Mouse (Mus musculus) fat pad, adult 2 months (tissue): ENCODE data around the gene Gpr156.

Experiments
- DNase-seq: peaks from one replicate; pipeline ENCODE4 v3.0.0-alpha.2; 2011; ENCODE audit warnings: low read depth, low spot score; ENCODE audit errors: extremely low read depth

Gpr156 gene

DNA sequence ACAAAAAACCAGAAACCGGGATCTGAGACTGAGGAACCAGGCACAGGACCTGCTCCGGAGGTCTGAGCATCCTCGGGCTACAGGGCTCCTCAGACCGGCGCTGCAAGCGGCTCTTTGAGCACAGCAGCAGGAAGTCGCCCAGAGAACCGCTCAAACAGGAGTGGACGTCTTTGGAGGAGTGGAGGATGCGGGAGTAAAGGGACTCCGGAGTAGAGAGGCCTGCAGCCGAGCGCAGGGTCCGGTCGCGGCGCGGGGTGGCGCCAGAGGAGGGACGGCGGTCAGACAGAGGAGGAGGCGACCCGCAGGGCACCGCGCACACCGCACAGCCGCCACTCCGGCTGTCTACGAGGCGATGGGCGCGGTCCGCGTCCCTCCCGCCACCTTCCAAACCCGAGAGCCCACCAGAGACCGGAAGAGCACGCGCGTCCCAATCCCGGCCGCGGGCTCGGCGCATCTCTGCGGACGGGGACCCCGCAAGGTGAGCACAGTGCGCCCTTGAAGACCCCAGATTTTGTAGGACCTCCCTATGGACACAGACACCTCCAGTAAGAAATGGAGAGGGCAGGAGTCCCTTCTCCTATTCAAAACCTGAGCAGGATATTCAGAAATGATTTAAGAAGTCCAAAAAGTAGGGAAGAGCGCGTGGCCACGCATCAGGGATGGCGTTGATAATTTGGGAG lies at the start of gene Gpr156:
Gene Gpr156 (plus strand): TSS at position 359 of the 680 bp plus-strand sequence.
- DNase-seq: no peak

DNA sequence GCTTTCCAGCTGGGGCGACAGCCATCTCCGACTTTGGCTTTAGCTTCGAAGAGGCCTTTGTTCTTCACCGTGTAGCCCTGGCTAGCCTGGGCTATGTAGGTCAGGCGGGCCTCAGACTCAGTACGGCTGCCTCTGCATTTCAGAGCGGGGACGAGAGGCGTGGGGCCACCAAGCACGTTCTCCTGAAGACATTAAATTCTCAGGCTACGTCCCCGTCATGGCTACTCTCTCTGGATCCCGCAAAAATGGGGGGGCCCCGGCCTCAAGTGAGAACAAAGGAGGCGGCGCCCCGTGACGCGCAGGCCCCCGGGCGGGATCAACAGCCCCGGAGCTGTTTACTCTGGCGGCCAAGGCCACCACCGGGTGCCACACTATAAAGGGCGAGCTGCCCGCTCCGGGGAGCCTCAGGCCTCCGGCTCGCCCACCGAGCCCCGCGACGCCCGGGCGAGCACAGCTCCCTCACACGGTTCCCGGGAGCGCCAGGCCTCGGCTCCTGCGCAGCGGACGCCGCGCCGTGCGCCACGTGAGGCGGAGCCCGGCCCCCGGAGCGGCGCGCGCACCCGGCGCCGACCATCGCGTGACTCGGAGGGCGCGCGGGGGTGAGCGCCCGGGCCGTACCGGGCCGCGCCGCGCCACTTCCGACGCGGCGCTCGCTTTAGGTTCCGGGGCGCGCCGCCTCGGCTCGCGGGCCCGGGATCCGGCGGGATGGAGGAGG lies 48.3 kb upstream of the Gpr156 start, which contains the start of gene Lrrc58:
Gene Lrrc58 (plus strand): TSS at position 599 of the 715 bp plus-strand sequence.
- no peak for DNase-seq

DNA sequence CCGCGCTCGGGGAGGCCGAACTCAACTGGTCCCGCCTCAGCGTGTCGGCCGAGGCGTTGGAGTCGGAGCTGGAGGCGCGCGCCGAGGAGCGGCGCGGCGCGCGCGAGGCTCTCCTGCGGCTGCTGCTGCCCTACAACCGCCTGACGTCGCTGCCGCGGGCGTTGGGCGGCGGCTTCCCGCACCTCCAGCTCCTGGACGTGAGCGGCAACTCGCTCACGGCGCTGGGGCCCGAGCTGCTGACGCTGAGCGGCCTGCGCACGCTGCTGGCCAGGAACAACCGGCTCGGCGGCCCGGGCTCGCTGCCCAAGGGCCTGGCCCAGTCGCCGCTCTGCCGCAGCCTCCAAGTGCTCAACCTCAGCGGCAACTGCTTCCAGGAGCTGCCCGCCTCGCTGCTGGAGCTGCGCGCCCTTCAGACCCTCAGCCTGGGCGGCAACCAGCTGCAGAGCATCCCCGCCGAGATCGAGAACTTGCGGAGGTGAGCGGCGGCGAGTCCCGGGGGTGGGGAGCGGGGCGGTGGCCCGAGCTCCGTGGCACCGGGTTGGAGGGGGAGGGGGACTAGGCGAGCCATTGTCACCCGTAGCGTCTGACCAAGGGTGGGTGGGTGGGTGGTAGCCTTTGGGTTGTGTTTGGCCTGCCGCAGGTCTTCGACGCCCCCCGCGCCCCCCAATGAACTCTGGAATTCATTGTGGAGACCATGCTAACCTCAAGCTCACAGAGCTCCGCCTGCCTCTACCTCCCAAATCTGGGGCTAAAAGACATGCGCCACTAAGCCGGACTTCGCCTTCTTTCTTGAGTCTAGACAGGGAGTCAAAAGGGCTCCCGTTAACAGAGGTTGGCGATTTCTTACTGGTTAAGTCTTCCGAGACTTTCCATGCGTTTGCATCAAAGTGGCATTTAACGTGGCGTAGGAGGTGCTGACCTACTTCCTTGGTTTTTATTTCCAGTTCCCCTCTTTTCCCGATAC lies 47.5 kb upstream of the Gpr156 start:
- no peak for DNase-seq

DNA sequence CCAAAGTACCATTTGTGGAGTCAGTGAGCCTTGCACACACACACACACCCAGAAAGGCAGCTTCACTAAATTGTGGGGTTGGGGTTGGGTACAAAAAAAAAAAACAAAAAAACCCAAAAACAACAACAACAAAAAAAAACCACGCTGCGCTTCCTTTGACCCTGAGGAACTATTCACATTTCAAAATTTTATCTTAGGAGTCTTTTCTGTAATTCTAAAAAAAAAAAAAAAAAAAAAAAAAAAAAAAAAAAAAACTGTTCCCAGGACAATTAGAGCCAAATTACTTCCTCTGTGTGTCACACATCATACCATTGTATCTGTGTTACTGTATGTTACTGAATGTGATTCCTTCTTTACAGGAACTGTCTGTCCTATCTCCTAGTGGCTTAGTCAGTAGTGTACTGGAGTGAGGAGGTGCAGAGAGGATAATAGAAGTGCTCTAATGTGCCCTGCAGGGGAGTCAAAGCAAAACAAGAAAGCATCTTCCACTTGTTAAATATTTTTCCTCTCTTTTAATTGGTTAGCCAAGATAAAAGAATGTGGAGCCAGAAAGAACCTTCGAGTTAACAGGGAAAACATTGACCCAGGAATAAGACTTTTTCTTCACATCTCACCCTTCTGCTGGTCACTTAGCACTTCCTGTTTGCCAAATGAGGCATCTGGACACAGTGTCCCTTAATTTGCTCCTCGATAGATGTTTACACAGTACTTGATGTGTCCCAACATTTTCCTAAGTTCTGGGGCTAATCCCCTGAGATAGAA lies 46.6 kb upstream of the Gpr156 start:
- no peak for DNase-seq

DNA sequence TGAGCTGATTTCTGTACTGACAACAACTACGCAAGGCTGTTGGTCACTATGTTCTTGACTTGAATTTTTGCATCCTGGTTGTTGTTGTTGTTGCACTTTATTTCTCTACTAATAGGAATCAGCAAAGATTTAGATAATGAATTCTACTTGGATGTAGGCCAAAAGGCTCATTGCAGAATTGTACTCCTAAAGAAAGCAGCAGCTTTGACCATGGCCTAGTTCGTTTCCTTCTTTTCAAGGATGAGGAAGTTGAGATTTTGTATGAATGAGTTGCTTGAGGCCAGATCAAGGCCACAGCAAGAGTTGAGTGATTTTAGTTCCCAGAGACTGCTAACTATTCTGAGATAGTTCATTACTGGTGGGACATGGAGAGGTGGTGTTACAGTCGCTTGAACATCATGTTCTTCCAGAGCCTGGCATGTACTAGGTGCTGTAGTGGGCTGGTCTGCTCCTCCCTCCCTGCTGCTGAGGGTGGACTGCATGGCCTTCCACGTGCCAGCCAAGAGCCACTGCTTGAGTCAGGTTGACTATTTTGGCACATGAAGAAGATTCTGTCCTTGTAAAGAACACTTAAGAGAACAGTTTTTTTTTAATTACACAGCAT lies 45.1 kb upstream of the Gpr156 start:
- DNase-seq: no peak

DNA sequence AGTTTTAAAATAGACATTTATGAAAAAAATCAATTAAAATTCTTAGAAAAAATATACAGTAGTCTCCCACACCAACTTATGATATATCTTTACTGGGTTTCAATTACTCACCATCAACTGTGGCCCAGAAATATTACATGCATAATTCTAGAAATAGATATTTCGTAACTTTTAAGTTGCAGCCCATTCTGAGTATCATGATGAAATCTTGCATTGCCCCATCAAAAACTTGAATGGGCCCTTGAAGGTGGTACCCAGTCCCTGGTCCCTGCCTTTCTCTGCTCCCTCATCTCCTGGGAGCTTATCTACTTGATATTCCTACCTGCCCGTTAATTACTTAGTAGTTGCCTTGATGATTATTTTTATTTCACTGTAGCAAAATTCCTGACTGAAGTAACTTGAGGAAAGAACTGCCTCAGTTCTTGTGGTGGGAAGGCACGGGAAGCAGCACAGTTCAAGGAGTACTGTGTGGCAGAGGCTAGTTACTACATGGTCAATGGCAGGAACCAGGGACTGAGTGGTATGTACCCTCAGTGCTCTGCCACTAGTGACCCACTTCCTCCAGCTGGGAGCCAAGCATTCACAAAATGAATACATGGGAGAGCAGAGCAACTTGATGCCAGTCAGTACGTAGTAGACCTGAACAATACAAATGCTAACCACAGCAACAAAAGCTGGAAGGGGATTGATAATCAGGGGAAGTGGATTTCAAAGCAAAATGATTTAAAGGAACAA lies 41.6 kb upstream of the Gpr156 start:
- no peak for DNase-seq

DNA sequence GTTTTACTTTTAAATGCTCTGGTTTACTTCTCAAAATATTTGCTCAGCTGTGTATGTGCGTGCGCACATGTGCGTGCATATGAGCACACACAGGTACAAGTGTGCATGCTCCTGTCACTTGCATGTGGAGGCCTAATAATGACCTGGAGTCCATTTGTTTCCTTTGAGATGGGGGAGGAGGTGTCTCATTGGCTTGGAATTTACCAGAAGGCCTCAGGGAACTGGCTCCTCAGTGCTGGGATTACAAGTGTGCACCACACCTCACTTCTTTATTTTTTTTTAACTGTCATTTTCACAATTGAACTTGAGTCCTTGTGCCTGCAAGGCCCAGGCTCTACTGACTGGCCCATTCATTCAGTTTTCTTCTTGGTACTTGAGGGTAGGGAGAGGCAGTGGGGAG lies 38.9 kb upstream of the Gpr156 start:
- no peak for DNase-seq

DNA sequence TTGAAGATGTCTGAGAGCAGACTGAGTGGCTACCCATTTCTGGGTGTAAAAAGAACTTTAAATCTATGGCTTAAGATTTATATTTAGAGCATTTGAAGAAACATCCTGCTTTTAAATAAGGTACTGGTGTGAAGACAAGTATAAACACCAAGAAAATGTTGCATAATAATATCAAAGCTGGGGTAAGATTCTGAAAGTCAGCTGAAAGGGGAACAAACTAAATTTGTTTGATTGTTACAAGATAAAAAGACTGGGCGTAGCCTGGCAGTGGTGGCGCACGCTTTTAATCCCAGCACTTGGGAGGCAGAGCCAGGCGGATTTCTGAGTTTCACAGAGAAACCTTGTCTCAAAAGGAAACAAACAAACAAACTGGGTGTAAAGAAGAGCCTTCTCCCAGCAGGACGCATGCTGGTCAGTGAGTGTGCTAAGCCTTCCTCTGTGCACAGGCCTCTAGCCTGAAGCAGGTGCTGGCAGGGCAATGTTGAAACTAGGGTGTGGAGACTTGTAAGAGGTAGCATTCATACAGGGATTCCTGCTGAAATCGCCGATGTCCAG lies 37.3 kb upstream of the Gpr156 start:
- no peak for DNase-seq

DNA sequence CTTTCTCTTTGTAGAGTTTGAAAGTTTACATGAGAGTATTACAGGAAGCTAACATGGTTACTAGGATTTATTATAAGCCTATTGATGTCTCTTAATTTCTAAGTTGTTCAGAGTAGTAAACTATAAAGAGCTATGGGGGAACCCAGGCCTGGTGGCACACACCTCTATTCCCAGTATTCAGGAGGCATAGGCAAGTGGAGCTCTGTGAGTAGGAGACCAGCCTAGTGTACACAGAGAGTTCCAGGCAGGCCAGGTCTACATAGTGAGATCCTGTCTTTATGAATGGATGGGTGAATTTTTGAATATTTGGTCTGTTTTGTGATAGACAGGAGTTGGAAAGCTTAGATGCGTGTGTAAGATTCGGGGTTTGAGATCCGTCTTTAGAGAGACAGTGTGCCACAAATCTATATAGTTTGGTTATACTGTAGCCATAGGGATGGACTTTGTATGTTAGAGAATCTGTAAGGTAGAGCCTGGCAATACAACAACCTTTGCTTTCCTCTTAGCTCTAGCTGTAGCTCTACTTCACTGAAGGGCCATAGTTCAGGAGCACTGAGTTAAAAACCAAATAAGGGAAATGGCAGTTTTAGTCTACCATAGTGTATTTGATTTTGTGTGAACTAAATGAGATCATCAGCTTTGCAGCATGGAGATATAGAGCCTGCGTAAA lies 36.4 kb upstream of the Gpr156 start:
- DNase-seq: no peak

DNA sequence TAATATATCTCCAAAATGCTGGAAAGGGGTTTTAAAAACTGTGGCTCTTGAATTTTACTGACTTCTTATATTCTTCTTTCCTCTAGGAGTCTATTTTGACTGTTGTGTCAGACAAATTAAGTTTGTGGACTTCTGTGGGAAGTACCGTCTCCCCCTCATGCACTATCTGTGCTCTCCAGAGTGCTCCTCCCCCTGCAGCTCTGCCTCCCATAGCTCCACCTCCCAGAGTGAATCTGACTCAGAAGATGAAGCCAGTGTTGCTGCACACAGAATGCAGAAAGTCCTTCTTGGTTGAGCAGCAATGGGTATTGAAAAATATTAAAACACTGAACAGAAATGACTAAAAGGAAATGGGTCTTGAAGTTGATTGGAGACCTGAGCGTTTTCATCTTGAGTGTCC lies 35.1 kb upstream of the Gpr156 start:
- no peak for DNase-seq

DNA sequence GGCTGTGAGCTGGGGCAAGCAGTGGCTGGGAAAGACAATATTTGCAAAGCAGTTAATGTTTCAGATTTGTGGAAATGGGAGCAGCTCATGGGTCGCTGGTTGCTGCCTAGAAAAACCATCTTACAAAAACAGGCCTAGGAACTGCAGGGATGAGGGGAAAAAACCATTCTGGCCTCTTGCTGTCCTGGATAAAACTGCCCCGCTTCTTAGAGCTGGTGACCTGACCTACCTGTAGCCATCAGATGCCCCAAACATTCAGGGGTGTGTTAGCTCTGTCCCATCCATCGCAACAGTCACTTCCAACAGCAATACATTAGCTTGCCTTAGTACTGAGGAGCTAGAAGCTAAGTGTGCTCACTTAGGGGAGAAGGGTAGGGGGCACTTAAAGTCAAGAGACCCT lies 27.3 kb upstream of the Gpr156 start:
- DNase-seq: no peak

DNA sequence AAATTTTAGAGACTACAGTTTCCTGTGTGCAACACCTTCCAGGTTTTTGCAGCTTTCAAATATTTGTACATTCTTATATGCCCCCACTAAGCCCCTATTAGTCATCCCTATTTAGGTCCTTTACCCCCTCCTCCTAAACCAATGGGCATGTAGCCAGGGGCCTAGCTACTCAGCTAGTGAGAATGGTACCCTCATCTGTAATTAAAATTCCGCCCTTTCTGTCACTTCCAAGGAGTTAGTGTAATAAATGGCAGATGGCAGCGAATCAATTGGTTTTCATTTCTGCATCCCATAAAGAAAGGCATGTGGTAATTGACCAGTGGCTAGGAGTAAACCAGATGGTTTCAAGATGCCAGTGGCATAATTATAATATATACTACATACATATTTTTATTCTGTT lies 23.6 kb upstream of the Gpr156 start:
- no peak for DNase-seq

DNA sequence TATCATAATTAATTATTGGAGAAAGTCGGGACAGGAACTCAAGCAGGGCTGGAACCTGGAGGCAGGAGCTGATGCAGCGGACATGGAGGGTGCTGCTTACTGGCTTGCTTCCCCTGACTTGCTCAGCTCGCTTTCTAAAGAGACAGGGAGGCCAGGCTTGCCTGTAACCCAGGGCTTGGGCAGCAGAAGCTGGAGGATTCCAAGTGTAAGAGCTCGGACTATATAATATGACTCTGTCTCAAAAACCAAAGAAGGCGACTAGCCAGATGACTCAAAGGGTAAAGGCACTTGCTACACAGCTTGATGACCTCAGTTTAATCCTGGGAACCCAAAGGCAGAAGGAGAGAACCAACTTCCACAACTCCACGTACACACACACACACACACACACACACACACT lies 22.9 kb upstream of the Gpr156 start:
- no peak for DNase-seq

DNA sequence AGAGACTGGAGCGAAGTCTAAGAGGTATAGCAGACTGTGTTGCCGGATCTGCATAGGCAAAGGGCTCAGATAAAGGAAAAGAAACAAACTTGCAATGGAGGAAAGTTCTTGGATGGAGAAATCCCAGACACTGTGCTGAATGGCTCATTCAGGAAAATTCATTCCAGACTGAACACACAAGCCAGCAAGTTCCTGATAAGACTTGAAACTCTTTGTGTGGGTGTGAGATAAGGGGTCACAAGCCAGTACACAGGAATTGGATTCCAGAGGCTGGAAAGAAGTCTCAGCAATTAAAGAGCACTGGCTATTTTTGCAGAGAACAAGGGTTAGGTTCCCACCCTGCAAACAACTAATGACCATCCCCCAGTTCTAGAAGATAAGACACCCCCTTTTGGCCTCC lies 22.4 kb upstream of the Gpr156 start:
- DNase-seq: no peak

DNA sequence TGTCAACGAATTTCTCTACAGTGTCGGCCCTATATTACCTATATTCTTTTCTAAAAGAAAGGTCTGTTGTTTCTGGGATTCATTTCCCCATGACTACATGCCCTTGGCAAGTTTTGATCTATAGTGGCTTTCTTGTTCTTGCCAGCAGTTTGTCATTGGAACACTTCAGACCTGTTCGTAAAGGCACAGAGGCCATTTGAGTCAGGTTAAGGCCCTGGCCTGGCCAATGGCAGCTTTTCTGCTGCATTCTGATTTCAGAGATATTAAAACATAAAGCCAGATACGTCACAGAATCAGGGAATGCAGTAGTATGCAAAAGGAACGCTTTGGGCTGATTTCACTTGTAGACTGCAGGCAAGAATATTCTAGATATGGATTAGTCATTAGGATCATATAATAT lies 17.5 kb upstream of the Gpr156 start:
- DNase-seq: peak; percentile 31

DNA sequence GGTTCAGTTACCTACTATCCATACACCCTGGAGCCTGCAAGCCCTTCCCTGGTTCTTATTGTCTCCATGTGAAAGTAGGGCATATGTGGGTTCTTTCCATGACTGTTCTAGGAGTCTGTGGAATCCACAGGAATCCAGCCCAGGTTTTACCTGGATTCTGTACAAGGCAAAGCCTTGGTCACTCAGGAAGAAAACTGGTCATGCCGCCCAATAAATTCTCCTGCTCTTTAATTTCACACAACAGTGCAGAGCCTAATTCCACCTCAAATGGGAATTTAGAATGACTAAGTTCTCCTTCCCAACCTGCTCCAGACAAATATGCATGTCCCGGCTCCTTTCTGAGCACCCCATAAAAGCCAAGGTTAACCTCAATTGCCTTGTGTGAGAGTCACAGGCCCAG lies 16.9 kb upstream of the Gpr156 start:
- DNase-seq: peak; percentile 23

DNA sequence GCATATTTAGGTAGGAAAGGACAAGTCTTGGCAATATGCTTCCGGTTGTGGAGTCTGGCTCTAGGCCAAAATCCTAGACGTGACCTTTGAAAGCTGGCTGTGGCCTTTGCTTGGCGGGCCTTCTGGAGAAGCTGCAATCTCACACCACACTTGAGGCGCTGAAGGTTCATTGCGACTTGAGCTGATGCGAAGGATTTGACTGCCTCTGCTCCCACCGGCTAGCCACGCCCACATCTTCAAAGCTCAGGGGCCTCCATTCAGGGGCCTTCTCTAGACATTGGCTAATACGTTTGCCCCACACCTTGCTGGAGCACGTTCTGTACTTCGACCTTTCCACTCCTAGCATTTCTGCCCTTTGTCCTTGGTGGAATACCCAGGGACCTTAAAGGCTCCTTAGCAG lies 15.0 kb upstream of the Gpr156 start:
- DNase-seq: no peak

DNA sequence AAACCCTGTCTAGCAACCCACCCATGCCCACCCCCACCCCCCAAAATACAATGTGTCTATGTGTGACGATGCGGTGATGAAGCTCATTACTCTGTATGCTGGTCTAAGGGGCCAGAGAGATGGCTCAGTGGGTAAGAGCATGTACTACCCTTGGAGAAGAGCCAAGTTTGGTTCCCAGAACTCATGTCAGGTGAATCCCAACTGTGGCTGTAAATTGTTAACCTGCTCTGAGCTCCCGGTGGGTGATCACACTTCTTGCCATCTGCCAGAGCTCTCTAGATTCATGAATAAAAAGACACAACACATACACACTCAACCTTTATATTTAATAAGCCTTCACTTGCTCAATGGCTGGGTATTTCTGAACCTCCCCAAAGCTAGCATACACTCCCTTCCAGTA lies 9.8 kb upstream of the Gpr156 start:
- DNase-seq: no peak

DNA sequence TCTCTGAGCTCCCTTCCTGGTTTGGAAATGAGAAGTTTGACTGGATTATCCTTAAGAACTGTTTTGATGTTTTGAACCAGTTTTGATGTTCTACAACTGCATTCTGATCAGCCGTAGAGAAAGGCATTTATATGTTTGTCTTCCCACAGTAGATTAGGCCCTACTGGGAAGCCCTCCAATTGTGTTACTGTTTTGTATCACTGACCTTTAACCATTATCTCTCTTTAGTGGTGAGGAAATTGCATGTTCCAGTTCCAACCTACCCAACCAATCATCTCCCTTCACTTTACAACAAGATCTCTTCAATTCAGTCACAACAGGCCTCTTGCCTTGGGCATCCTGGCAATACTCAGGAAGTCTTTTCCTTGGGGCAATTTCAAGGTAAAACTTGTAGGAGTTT lies 5.2 kb upstream of the Gpr156 start:
- no peak for DNase-seq
